Mouse (Mus musculus): ENCODE results near the gene Mrps35. TPM values are rescaled to one million over a fixed set of nuclear protein-coding genes. Genes with fewer than 3 reads are reported as not detected.

Mrps35 gene
- polyA plus RNA-seq, 1 experiment from 2014 or later, result 155 TPM

GRCm38 (mm10) chr6:147064944-147065261 lies 22.3 kb downstream of the Mrps35 start:
- H3K4me2 ChIP-seq (ENCODE audit: low read depth, low read length), result no peak overlapping the region
- no peak overlapping the region for H3K27ac ChIP-seq (ENCODE audit: low read length)
- 86% methylated on average over 6 of the region's 6 CpGs for WGBS
- no peak overlapping the region for H3K9ac ChIP-seq (ENCODE audit: low read length)
- H3K4me1 ChIP-seq (ENCODE audit: control insufficient read depth, insufficient read depth, low read length), result no peaks in the 10 kb centered on the region
- no peaks in the 10 kb centered on the region for H3K9me3 ChIP-seq (replicated peaks; ENCODE audit: control insufficient read depth, low read length)
- peaks cover 35% of the 10 kb centered on the region for H3K36me3 ChIP-seq (ENCODE audit: control insufficient read depth, insufficient read depth)
- no peaks in the 10 kb centered on the region for H3K27me3 ChIP-seq (ENCODE audit: control insufficient read depth, insufficient read depth, low read length)
- ATAC-seq (replicated peaks; ENCODE audit: extremely low read depth, insufficient read depth, low FRiP score), result no peak
- H3K4me3 ChIP-seq (ENCODE audit: low read length), result no peak overlapping the region

GRCm38 (mm10) chr6:147075808-147076387 lies 33.3 kb downstream of the Mrps35 start:
- Histone ChIP-seq H3K9ac (ENCODE audit: low read length) (no peak overlapping the region), H3K36me3 (ENCODE audit: control insufficient read depth, insufficient read depth) (peaks cover 29% of the 10 kb centered on the region), H3K9me3 (replicated peaks; ENCODE audit: control insufficient read depth, low read length) (no peaks in the 10 kb centered on the region), H3K4me1 (ENCODE audit: control insufficient read depth, insufficient read depth, low read length) (no peaks in the 10 kb centered on the region), H3K27ac (ENCODE audit: low read length) (no peak overlapping the region), H3K4me3 (ENCODE audit: low read length) (no peak overlapping the region), H3K27me3 (ENCODE audit: control insufficient read depth, insufficient read depth, low read length) (no peaks in the 10 kb centered on the region), H3K4me2 (ENCODE audit: low read depth, low read length) (no peak overlapping the region)
- ATAC-seq (replicated peaks; ENCODE audit: extremely low read depth, insufficient read depth, low FRiP score), result no peak
- WGBS, result 48% methylated on average over 5 of the region's 5 CpGs

GRCm38 (mm10) chr6:147076878-147077277 lies 34.3 kb downstream of the Mrps35 start:
- WGBS, result 85% methylated on average over 8 of the region's 8 CpGs

GRCm38 (mm10) chr6:147079919-147080318 lies 37.4 kb downstream of the Mrps35 start:
- Histone ChIP-seq H3K36me3 (ENCODE audit: control insufficient read depth, insufficient read depth) (0 out of 2 replicates have a peak, but pooled peaks cover 3% of the 10 kb centered on the region), H3K27ac (ENCODE audit: low read length) (no peak overlapping the region), H3K4me3 (ENCODE audit: low read length) (no peak overlapping the region), H3K4me2 (ENCODE audit: low read depth, low read length) (no peak overlapping the region), H3K4me1 (ENCODE audit: control insufficient read depth, insufficient read depth, low read length) (no peaks in the 10 kb centered on the region), H3K9me3 (replicated peaks; ENCODE audit: control insufficient read depth, low read length) (no peaks in the 10 kb centered on the region), H3K27me3 (ENCODE audit: control insufficient read depth, insufficient read depth, low read length) (no peaks in the 10 kb centered on the region), H3K9ac (ENCODE audit: low read length) (no peak overlapping the region)
- WGBS, result 88% methylated on average over 10 of the region's 10 CpGs
- ATAC-seq (replicated peaks; ENCODE audit: extremely low read depth, insufficient read depth, low FRiP score), result no peak

More at GRCm38 (mm10) chr6:147076878-147077277, 34.3 kb downstream of the Mrps35 start:
- Histone ChIP-seq H3K4me3 (ENCODE audit: low read length) (no peak overlapping the region), H3K36me3 (ENCODE audit: control insufficient read depth, insufficient read depth) (peaks cover 20% of the 10 kb centered on the region), H3K27ac (ENCODE audit: low read length) (no peak overlapping the region), H3K9ac (ENCODE audit: low read length) (no peak overlapping the region), H3K4me2 (ENCODE audit: low read depth, low read length) (no peak overlapping the region), H3K27me3 (ENCODE audit: control insufficient read depth, insufficient read depth, low read length) (no peaks in the 10 kb centered on the region), H3K9me3 (replicated peaks; ENCODE audit: control insufficient read depth, low read length) (no peaks in the 10 kb centered on the region), H3K4me1 (ENCODE audit: control insufficient read depth, insufficient read depth, low read length) (no peaks in the 10 kb centered on the region)
- ATAC-seq (replicated peaks; ENCODE audit: extremely low read depth, insufficient read depth, low FRiP score), result no peak

GRCm38 (mm10) chr6:147085398-147086040 lies 43.0 kb downstream of the Mrps35 start:
- Histone ChIP-seq H3K4me1 (ENCODE audit: control insufficient read depth, insufficient read depth, low read length) (peaks cover 4% of the 10 kb centered on the region; the same call in 1 of the 2 replicates), H3K9ac (ENCODE audit: low read length) (no peak overlapping the region), H3K27ac (ENCODE audit: low read length) (no peak overlapping the region), H3K4me3 (ENCODE audit: low read length) (no peak overlapping the region), H3K9me3 (replicated peaks; ENCODE audit: control insufficient read depth, low read length) (no peaks in the 10 kb centered on the region), H3K27me3 (ENCODE audit: control insufficient read depth, insufficient read depth, low read length) (no peaks in the 10 kb centered on the region), H3K4me2 (ENCODE audit: low read depth, low read length) (no peak overlapping the region), H3K36me3 (ENCODE audit: control insufficient read depth, insufficient read depth) (no peaks in the 10 kb centered on the region)
- WGBS, result 61% methylated on average over 7 of the region's 7 CpGs
- no peak for ATAC-seq (replicated peaks; ENCODE audit: extremely low read depth, insufficient read depth, low FRiP score)

GRCm38 (mm10) chr6:147086594-147087225 lies 44.1 kb downstream of the Mrps35 start, which contains the start of gene Mansc4:
Gene Mansc4, minus strand, starts transcription at chr6:147087032.
- Histone ChIP-seq H3K27me3 (ENCODE audit: control insufficient read depth, insufficient read depth, low read length) (no peaks in the 10 kb centered on the region), H3K27ac (ENCODE audit: low read length) (no peak within 1 kb of the TSS)
- no peak for ATAC-seq (replicated peaks; ENCODE audit: extremely low read depth, insufficient read depth, low FRiP score)

GRCm38 (mm10) chr6:147087736-147088135 lies 45.2 kb downstream of the Mrps35 start:
- no peak for ATAC-seq (replicated peaks; ENCODE audit: extremely low read depth, insufficient read depth, low FRiP score)
- Histone ChIP-seq H3K9ac (ENCODE audit: low read length) (no peak overlapping the region), H3K4me2 (ENCODE audit: low read depth, low read length) (no peak overlapping the region), H3K4me3 (ENCODE audit: low read length) (no peak overlapping the region), H3K27me3 (ENCODE audit: control insufficient read depth, insufficient read depth, low read length) (no peaks in the 10 kb centered on the region), H3K27ac (ENCODE audit: low read length) (no peak overlapping the region), H3K36me3 (ENCODE audit: control insufficient read depth, insufficient read depth) (no peaks in the 10 kb centered on the region), H3K9me3 (replicated peaks; ENCODE audit: control insufficient read depth, low read length) (no peaks in the 10 kb centered on the region), H3K4me1 (ENCODE audit: control insufficient read depth, insufficient read depth, low read length) (peaks cover 13% of the 10 kb centered on the region)
- WGBS, result 58% methylated on average over 7 of the region's 7 CpGs

More at GRCm38 (mm10) chr6:147086594-147087225, 44.1 kb downstream of the Mrps35 start, which contains the start of gene Mansc4:
- peak within 1 kb of the TSS; percentile 13 for H3K4me3 ChIP-seq (ENCODE audit: low read length)
- WGBS, result 10% methylated on average over 19 of the region's 20 CpGs
- H3K4me2 ChIP-seq (ENCODE audit: low read depth, low read length), result peak within 1 kb of the TSS; percentile 43
- no peaks in the 10 kb centered on the region for H3K36me3 ChIP-seq (ENCODE audit: control insufficient read depth, insufficient read depth)
- peaks cover 7% of the 10 kb centered on the region; the same call in 1 of the 2 replicates for H3K4me1 ChIP-seq (ENCODE audit: control insufficient read depth, insufficient read depth, low read length)
- no peaks in the 10 kb centered on the region for H3K9me3 ChIP-seq (replicated peaks; ENCODE audit: control insufficient read depth, low read length)
- H3K9ac ChIP-seq (ENCODE audit: low read length), result peak within 1 kb of the TSS; percentile 23

- no peaks in the 10 kb centered on the region for H3K9me3 ChIP-seq (replicated peaks; ENCODE audit: control insufficient read depth, low read length)
- no peak for ATAC-seq (replicated peaks; ENCODE audit: extremely low read depth, insufficient read depth, low FRiP score)
- H3K27me3 ChIP-seq (ENCODE audit: control insufficient read depth, insufficient read depth, low read length), result no peaks in the 10 kb centered on the region
- no peak overlapping the region for H3K4me2 ChIP-seq (ENCODE audit: low read depth, low read length)
- WGBS, result 84% methylated on average over 3 of the region's 3 CpGs
- H3K4me3 ChIP-seq (ENCODE audit: low read length), result no peak overlapping the region
- peaks cover 18% of the 10 kb centered on the region for H3K4me1 ChIP-seq (ENCODE audit: control insufficient read depth, insufficient read depth, low read length)
- no peak overlapping the region for H3K27ac ChIP-seq (ENCODE audit: low read length)
- no peak overlapping the region for H3K9ac ChIP-seq (ENCODE audit: low read length)
- H3K36me3 ChIP-seq (ENCODE audit: control insufficient read depth, insufficient read depth), result no peaks in the 10 kb centered on the region
These were observed 46.0 kb downstream of the Mrps35 start for GRCm38 (mm10) chr6:147088517-147088916.

- Histone ChIP-seq H3K27me3 (ENCODE audit: control insufficient read depth, insufficient read depth, low read length) (no peaks in the 10 kb centered on the region), H3K4me3 (ENCODE audit: low read length) (no peak overlapping the region), H3K4me2 (ENCODE audit: low read depth, low read length) (no peak overlapping the region), H3K27ac (ENCODE audit: low read length) (no peak overlapping the region), H3K9ac (ENCODE audit: low read length) (no peak overlapping the region), H3K4me1 (ENCODE audit: control insufficient read depth, insufficient read depth, low read length) (peaks cover 22% of the 10 kb centered on the region), H3K9me3 (replicated peaks; ENCODE audit: control insufficient read depth, low read length) (no peaks in the 10 kb centered on the region), H3K36me3 (ENCODE audit: control insufficient read depth, insufficient read depth) (no peaks in the 10 kb centered on the region)
- ATAC-seq (replicated peaks; ENCODE audit: extremely low read depth, insufficient read depth, low FRiP score), result no peak
- WGBS, result 73% methylated on average over 5 of the region's 5 CpGs
These were observed 47.6 kb downstream of the Mrps35 start for GRCm38 (mm10) chr6:147090191-147090590.
